Mouse (Mus musculus): ENCODE results near the gene Zbtb48.

DNA sequence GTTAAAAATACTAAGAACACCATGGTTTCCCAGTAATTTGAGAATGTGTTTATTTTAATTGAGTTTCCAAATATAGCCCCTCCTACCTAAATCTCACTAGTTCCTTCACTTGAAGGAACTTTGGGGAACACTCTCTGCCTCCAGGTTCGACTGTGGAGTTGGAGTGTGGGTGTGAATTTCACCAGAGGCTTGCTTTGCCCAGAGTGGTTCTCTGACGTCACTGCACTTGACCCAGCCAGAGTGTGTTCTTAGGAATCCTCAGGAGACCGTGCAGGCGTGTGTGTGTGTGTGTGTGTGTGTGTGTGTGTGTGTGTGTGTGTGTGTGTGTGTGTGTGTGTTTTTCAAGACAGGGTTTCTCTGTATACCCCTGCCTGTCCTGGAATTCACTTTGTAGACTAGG, 26.6 kb downstream of the Zbtb48 start:
- TF ChIP-seq POLR2A (IDR thresholded peaks at IDR 0.05; ENCODE audit: insufficient read length, low read depth): no peak
- no peak for TF ChIP-seq TCF12 (IDR thresholded peaks at IDR 0.05; ENCODE audit: insufficient read depth, poor library complexity, severe bottlenecking)
- no peak for TF ChIP-seq USF1 (IDR thresholded peaks at IDR 0.05; ENCODE audit: low read depth)
- no peak for TF ChIP-seq MYOG (IDR thresholded peaks at IDR 0.05; ENCODE audit: control insufficient read depth in 1 of 3, insufficient read depth in 1 of 3, insufficient read length in 2 of 3, low read depth in 2 of 3)
- TF ChIP-seq MAX (IDR thresholded peaks at IDR 0.05; ENCODE audit: low read depth): no peak

All from myocyte (in vitro differentiated cells).